Mouse (Mus musculus): Measurements from ENCODE around the gene Chrd. TPM values are rescaled to one million over a fixed set of nuclear protein-coding genes. Genes with fewer than 3 reads are reported as not detected.

Chrd gene
- polyA plus RNA-seq, 1 experiment from 2014 or later, result 4.5 TPM

GRCm38 (mm10) chr16:20791803-20792202, 58.9 kb downstream of the Chrd start:
- no peak for ATAC-seq (ENCODE audit: insufficient number of reproducible peaks, insufficient read depth, low FRiP score, low read depth)
- Histone ChIP-seq H3K4me1 (ENCODE audit: control insufficient read depth, insufficient read depth, low read length) (no peaks in the 10 kb centered on the region), H3K9me3 (ENCODE audit: control insufficient read depth, low read depth, low read length) (no peaks in the 10 kb centered on the region), H3K27ac (ENCODE audit: low read length) (no peak overlapping the region), H3K9ac (replicated peaks; ENCODE audit: low read depth, low read length) (no peak overlapping the region), H3K4me3 (ENCODE audit: low read depth, low read length) (no peak overlapping the region), H3K36me3 (ENCODE audit: control insufficient read depth, insufficient read depth, low read length) (no peaks in the 10 kb centered on the region), H3K4me2 (replicated peaks; ENCODE audit: low read depth, low read length) (no peak overlapping the region), H3K27me3 (ENCODE audit: control insufficient read depth, insufficient read depth, low read length) (no peaks in the 10 kb centered on the region)
- WGBS, result 60% methylated on average over 6 of the region's 6 CpGs

Other genes with a start within 250 kb of the Chrd start
- 83.8 and 87.3 TPM in 2 replicates for gene Eif2b5, start 234.3 kb upstream of the Chrd start, polyA plus RNA-seq (2014; fragmentation: Nextera tagmentation; extraction: Ambion mirVana)
- gene Dvl3, start 216.1 kb upstream of the Chrd start, polyA plus RNA-seq (2014; fragmentation: Nextera tagmentation; extraction: Ambion mirVana), result 29.2 and 31.7 TPM in 2 replicates
- gene Ap2m1, start 197.6 kb upstream of the Chrd start, polyA plus RNA-seq (2014; fragmentation: Nextera tagmentation; extraction: Ambion mirVana), result 586 and 625 TPM in 2 replicates
- gene Abcf3, start 184.6 kb upstream of the Chrd start, polyA plus RNA-seq (2014; fragmentation: Nextera tagmentation; extraction: Ambion mirVana), result 53.0 and 53.5 TPM in 2 replicates
- 4.0 and 4.3 TPM in 2 replicates for gene Vwa5b2, start 143.7 kb upstream of the Chrd start, polyA plus RNA-seq (2014; fragmentation: Nextera tagmentation; extraction: Ambion mirVana)
- gene Eef1akmt4, start 121.5 kb upstream of the Chrd start, polyA plus RNA-seq (2014; fragmentation: Nextera tagmentation; extraction: Ambion mirVana), result 30.3 and 33.8 TPM in 2 replicates
- not detected in 2 replicates for gene Gm49333, start 121.5 kb upstream of the Chrd start, polyA plus RNA-seq (2014; fragmentation: Nextera tagmentation; extraction: Ambion mirVana)
- 46.1 and 46.8 TPM in 2 replicates for gene Alg3, start 121.4 kb upstream of the Chrd start, polyA plus RNA-seq (2014; fragmentation: Nextera tagmentation; extraction: Ambion mirVana)
- gene Camk2n2, start 111.8 kb upstream of the Chrd start, polyA plus RNA-seq (2014; fragmentation: Nextera tagmentation; extraction: Ambion mirVana), result 1.8 and 2.1 TPM in 2 replicates
- gene Ece2, start 103.3 kb upstream of the Chrd start, polyA plus RNA-seq (2014; fragmentation: Nextera tagmentation; extraction: Ambion mirVana), result 2.4 and 3.4 TPM in 2 replicates
- gene Psmd2, start 81.5 kb upstream of the Chrd start, polyA plus RNA-seq (2014; fragmentation: Nextera tagmentation; extraction: Ambion mirVana), result 275 and 279 TPM in 2 replicates
- 180 TPM in 2 replicates for gene Eif4g1, start 64.8 kb upstream of the Chrd start, polyA plus RNA-seq (2014; fragmentation: Nextera tagmentation; extraction: Ambion mirVana)
- 7.5 and 8.3 TPM in 2 replicates for gene Fam131a, start 39.9 kb upstream of the Chrd start, polyA plus RNA-seq (2014; fragmentation: Nextera tagmentation; extraction: Ambion mirVana)
- gene Polr2h, start 15.5 kb upstream of the Chrd start, polyA plus RNA-seq (2014; fragmentation: Nextera tagmentation; extraction: Ambion mirVana), result 105 and 113 TPM in 2 replicates
- gene Clcn2, start 15.4 kb upstream of the Chrd start, polyA plus RNA-seq (2014; fragmentation: Nextera tagmentation; extraction: Ambion mirVana), result 13.2 and 15.8 TPM in 2 replicates
- 0.88 and 1.2 TPM in 2 replicates for gene Thpo, start 1.4 kb downstream of the Chrd start, polyA plus RNA-seq (2014; fragmentation: Nextera tagmentation; extraction: Ambion mirVana)